Mouse (Mus musculus) right cerebral cortex, postnatal 36 days (tissue): ENCODE data around the gene Tnrc6b.

ENCODE experiments used
- DNase-seq, 2 experiments: peaks; one replicate each; pipeline ENCODE4 v3.0.0; 2022; ENCODE audit warnings: low spot score in 2 of 2, mixed read lengths in 1 of 2

Tnrc6b gene

DNA sequence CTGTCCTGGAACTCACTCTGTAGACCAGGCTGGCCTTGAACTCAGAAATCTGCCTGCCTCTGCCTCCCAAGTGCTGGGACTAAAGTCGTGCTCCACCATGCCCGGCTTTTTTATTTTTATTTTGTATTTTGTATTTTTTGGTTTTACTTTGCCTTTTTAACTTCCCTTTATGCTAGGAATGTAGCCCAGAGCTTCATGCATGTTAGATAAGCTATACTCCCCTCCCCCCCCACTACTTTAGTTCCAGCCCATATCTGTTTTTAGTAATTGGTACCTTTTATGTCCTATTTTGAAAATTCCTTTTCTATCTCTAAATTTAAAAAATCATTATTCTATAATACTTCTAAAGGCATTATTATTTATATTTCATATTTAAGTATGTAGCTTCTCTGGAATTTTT is 27.1 kb downstream of the Tnrc6b start:
- no peak for DNase-seq

DNA sequence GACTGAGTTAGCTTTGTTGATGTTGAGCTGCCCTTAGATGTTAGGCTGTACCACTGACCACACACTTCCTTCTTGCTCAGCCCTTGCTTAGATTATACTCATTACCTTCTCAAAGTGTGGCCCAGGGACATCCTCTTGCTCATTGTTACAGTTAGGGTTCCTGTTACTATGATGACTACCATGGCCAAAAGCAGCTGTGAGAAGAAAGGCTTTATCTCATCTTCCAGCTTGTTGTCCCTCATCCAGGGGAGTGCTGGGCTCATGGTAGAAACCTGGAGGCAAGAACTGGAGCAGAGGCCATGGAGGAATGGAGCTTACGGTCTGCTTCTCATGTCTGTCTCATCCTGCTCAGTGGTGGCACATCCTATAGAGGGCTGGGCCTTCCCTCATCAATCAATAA is 28.9 kb downstream of the Tnrc6b start:
- DNase-seq: no peak

DNA sequence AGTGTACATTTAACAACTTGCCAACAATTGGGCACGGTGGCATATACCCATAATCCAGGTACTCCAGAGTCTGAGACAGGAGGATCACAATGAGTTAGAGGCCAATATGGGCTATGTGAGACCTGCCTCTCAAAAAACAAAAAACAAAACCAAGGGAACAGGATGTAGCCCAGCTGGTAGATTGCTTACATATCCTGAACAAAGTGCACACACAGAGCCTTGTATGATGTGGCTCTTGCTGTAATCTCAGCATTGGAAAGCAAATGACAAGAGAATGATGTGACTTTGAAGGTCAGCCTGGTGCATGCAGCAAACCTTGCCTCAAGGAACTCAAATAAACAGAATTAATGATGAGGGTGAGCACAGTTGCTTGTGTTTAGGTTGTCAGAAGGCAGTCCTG is 30.7 kb downstream of the Tnrc6b start:
- no peak for DNase-seq

DNA sequence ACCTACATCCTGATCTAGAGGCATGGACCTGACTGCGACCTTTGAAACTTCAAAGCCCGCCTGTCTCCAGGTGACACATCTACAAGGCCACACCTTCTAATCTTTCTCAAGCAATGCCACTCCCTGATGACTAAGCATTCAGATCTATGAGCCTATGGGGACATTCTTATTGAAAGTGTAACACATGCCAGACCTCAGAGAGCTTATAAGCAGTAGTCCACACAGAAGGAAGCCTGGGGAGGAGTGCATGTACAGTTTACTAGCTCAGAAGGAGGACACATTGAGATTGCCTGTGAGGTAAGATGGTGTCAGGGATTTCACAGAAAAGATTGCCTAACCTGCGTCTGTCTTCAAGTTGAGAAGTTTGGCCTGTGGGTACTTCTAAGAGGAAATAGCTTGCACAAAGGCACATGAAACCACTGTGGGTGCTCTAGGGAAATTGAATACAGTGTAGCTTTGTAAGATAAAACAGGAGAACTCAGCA is 31.9 kb downstream of the Tnrc6b start:
- DNase-seq: no peak

DNA sequence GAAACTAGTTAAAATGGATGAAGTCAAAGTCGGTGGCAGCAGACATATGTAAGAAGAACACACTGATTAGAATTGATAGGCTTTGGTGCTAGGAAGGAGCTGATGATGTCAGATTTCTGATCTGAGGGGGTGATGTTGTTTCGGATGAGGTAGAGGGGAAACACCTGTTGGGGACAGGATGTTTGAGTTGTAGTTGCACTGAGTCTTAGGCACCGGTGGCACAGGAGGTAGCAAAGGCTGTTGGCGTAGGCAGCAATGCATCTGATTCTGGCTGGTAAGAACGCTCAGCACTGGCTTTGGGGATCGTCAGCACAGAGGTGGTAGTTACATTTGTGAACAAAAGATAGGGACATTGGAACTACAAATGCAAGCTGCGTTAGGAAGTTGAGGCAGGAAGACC is 32.5 kb downstream of the Tnrc6b start:
- DNase-seq: no peak

DNA sequence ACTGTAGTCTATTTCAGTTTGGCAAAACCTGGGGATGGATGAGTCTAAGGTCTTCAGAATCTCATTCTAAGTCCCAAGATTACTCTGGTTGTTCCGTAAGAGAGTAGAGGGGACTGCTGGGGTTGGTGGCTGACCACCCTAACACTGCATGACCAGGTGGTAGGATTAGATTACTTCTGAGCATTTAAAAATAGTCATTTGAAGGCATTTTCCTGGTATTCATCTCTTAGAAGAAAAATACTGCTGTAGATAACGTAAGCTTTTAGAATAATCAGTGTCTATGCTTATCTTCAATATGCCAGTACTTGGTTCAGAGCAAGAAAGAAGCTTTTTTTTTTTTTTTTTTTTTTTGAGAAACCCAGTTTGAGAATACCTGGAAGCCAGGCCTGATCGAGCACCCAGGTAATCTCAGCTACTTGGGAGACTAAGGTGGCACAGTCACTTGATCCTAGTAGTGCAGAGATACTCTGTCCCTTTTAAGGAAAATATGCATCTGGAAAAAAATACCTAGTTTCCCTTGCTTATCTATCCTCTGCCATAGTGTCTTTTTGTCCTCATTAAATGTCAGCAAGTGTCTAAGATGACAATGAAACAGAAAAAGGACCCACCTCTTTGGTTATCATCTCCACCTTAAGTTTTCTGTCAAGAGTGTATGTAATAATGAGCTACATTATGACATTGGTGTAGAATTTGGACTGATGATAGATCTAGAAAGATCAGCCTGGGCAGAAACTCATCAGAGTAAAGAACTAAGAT is 33.7 kb downstream of the Tnrc6b start:
- no peak for DNase-seq

DNA sequence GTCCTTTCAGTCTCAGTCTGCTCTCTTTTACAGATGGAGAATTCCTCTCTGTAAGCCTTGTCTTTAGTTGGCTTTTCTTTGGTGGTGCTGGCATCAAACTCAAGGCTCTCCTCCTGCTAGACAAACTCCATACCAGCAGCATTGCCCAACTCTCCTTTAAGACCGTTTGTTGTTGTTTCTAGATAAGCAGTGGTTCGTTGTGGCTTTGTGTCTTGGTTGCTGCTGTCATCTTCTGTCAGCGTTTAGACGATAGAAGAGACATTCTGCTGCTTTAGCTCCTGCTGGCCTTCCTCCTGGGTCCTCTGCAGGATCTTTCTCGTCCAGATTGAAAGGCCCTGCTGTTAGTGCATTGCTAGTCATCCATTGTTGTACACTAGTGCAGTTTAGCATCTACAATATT is 37.9 kb downstream of the Tnrc6b start:
- DNase-seq: no peak

DNA sequence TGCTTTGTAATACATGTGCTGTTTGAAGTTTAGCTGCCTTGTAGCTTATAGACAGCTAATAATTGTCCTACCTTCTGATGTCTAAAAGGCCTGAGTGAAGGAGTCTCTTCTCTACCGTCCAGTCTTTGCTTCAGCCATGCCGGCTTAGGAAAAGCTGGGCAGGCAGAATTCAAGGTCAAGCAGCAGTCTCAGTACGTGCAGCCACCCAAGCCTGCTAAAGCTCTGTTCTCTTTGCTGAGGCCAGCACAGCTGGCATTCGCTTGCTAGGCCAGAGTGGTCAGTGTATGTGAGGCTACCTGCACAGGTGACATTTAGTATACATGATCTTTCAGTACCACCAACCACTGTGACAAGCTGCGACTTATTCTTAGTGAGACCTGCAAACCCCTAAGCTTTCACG is 42.2 kb downstream of the Tnrc6b start:
- no peak for DNase-seq

DNA sequence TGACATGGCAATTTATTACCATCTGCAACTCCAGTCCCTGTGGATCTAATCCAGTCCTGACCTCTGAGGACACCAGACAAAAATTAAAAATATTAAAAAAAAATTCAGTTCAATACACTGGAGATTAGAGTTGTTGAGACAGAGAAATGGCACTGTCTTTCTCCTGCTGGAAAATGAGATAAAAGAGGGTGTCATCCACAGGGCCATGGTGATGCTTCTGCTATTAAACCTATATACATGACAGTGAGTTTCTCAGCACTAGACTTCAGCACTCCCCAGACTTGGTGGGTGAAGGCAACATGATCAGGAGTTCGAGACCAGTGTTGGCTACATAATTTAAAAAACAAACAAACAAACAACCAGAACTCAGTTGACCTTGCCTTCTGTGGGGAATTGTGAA is 43.0 kb downstream of the Tnrc6b start:
- DNase-seq: no peak

DNA sequence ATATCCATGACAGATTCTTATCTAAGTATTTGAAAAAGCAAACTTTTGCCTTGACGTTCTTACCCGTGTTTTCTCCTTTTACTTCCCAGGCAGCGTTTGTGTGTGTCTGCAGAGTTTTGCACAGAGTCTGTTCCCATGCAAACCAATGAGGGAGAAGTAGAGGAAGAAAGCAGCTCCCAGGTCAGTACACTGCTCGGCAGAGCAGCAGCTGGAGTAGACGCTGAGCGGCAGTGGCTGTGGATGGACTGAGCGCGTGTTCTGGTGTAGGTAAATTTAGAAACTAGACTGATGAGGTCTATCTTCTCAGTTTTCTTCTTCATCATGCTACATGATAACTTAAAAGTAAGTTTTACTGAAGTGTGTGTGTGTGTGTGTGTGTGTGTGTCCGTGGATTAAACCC is 48.3 kb downstream of the Tnrc6b start:
- no peak for DNase-seq

DNA sequence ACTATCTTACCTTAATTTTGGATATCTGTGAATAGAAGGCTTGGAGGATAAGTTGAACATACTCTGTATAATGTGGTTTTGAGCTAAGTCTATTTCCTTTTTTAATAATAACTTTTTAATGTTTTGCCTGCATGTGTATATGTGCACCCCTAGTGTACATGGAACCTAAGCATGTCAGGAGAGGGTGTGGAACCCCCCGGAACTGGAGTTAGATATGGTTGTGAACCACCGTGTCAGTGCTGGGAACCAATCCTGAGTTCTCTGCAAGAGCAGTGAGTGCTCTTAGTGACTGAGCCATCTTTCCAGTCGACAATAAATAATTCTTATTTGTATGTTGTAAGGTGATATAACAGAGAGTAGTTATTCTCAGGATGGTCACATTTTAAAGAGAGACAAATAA is 49.4 kb downstream of the Tnrc6b start:
- DNase-seq: no peak

DNA sequence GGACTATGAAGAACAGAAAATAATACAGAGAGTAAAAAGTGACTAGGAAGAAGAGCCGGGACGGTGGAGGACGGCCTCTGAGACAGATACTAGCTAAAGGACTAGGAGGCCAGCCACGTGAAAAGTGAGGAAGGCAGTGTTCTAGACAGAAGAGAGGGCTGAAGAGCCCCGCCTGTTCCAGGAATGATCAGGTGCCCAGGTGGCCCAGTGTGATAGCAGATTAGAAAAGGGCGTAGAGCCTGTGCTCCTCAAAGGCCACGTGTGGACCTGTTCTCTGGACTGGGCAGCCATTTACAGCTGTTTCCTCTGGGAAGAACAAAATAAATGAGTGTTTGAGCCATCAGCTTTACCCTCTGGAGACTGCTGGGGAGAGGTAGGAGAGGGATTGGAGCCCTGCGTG is 49.8 kb downstream of the Tnrc6b start:
- DNase-seq: no peak

DNA sequence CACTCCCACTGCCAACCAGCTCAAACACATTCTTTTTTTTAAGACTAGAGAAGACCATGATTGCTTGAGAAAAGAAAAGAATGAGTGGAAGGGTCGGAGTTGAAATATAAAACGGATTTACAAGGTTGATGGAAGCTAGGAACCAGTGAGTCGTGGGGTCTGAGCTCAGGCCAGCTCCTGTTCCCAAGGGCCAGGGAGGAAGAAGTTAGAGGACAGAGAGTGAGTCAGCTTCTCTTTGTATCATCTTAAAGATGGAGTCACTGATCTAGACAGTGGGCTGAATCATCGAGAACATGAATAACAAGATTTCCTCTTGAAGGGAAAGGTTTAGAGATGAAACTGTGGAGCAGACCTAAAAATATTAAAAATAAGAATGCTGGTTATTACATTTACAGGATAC is 51.5 kb downstream of the Tnrc6b start:
- DNase-seq: no peak

DNA sequence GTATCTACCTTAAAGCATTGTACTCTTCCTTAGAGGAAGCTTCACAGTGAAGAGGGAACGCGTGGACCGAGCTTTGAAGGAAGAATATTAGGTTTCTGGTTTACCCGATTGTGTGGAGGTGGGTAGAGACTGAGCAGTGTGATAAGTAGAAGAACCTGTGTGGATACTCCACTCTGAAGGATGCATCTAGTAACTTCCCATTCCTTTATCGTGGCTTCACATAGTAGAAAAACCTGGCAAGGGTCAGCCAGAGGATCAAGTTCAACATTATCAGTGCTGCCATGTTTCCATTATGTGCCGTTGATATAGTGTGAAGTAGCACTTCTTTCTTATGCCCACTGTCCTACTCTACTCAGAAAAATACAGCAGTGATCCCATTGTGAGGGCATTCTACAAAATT is 53.6 kb downstream of the Tnrc6b start:
- no peak for DNase-seq

DNA sequence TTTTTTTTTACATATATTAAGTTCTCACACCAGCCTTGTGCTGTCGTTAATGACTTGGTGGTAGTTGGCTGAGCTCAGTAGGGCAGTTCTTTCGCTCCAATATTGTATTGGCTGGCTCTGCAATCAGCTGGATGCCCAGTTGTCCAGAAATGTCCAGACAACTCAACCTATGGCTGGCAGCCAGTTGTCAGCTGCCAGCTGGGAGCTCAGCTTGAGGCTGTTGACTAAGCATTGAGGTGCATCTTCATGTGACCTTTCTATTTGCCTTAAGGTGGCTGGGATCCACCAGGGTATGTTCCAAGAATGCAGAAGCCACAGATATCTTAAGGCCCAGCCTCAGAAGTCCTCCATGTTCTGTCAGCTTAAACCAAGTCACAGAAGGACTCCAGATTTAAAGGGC is 54.3 kb downstream of the Tnrc6b start:
- no peak for DNase-seq

DNA sequence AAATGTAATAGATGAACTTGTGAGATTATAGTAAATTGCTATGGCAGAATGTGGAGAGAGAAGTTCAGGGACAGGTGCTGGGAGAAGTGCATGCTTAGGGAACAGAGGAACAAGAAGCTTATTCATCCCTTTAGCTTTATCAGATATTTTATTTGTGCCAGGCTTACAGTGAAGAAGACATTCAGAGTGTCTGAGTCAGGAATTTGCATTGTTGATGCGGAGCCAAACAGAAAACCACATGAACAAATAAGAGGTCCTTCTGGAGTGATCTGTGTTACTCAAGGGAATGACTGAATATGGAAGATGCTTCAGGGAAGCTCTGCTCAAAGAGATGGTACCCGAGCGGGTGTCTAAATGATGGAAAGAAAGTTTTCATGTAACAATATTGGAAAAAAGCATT is 57.1 kb downstream of the Tnrc6b start:
- DNase-seq: no peak

DNA sequence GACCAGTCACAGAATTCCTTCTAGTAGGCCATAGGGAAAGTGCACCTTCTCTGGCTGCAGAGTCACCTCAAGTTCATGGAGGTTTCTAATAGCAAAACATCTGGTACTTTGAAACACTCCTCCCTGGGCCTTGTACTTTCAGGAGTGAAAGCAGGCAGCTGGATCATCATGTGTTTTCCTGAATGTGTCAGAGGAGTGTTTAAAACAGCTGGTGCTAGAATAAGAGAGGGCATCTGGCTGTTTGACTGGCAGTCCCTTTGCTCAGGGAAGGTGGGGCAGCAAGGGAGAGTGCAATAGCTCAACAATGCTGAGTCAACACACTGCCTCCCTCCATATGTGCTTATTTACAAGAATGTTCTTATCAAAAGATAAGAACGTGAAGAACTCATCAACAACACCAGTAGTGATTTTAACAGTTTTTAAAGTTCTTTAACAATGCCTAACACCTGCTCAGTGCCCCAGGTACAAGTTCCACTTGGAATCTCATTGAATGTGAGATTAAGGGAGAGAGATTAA is 60.9 kb downstream of the Tnrc6b start:
- DNase-seq: no peak

DNA sequence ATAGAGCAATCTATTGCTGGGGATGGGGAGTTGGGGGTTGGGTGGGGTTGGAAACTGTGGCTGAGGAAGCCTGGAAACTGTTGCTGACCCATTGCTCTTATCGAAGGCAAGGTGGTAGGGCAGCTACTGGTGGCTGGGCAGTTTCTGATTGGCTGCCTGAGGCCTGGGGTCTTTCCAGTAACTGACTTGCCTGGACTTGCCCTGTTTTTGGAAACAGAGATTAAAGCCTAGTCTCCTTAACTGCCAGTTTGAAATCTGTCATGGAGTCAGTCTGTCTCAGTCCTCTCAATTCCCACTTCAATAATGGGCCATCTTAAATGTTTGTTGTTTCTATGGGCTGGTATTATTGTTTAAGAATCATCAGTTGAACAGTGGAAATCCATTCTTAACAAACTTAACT is 63.6 kb downstream of the Tnrc6b start:
- no peak for DNase-seq

DNA sequence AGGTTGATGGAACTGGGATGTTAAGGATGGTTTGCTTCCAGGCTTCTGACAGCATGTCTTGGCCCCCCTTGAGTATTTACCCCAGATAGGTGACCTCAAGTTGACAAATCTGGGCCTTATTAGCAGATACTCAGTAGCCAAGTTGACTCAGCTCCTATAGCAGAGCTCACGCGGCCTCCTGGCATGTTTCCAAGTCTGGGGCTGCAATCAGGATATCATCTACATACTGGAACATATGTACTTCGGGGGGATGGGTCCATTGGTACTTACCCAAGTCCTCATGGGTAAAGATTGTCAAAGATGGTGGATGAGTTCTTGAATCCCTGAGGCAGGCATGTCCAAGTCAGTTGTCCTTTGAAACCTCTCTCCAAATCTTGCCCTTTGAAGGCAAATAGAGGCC is 67.9 kb downstream of the Tnrc6b start:
- DNase-seq: no peak

DNA sequence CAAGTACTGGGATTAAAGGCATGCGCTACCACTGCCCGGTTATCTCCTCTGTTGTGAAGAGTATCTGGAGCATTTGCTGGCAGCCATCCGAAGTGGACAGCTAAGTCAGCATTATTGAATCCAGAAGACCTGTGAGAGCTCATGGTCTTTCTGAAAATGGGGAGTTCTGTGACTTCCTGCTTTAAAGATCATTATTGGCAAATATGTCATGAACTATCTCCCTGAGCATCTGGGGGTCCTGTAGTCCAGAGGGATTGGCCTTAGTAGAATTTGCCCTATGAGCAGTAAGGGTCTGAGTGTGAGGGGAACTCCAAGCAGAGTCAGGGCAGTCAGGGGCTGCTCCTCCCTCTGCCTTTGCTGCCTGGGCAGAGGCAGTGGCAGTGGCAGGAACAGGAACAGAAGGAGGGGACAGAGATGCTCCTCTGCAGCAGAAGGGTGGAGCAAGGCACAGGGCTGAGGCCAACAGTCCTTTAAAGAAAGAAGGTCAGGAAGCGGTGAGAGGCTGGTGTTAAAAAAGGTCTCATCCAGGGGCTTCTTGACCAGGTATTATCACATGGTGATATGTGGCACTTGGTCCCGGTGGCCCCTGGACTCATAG is 69.1 kb downstream of the Tnrc6b start:
- DNase-seq: no peak

DNA sequence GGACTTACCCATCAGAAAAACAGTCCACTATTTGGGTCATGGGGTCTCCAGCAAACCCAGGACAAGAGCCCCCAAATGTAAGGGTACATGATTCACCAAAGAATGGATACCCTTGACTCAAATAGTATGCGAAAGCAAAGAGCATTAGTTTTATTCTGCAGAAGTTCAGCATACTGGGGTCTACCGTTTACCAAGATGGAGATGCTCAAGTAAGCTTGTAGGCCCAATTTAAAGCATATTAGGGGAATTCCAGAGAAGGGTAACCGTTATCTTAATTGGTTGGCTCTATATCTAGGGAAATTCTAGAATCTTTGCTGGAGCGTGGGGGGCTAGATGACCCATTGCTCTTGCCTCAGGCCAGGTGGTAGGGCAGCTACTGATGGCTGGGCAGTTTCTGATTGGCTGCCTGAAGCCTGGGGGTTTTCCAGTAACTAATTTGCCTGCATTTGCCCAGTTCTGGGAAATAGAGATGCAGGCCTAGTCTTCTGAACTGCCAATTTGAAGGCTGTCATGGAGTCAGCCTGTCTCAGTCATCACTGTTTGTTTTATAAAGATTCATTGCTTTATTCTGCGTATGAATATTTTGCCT is 70.2 kb downstream of the Tnrc6b start:
- DNase-seq: no peak

DNA sequence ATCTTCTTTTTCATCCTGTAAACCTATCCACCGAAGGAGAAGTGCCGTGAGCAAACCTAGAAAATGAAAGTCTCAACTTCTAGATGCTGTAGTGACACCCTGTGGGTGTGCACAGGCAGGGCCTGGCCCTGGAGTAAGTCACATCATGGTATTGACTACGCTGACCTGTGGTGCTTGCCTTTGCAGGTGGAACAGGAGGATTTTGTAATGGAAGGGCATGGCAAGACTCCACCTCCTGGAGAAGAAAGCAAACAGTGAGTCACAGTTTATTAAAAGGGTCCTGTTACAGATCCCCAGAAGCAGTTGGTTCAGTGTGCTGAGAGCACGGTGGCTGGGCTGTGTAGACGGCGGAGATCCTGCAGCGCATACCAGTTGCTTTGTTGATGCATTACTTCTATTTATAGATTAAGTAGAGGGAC is 73.4 kb downstream of the Tnrc6b start:
- DNase-seq: no peak

DNA sequence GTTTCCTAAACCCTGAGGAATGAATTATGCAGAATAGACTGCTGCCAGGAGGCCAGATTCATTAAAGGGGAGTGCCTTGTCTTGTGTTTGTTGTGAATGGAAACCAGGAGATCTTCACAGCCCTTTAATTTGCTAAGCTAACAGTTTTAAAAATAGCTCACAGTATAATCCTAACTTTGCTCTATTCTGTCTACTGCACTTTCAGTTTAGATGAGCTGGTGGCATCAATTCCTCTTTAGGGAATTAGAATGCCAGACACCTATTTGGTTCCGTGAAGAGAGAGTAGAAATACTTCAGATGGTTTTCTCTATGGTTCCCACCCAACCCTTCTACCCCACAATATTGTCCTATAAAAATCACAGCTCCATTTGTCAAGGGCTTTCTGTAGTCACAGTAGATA is 74.6 kb downstream of the Tnrc6b start:
- DNase-seq: no peak
